Mouse (Mus musculus) left cerebral cortex, adult 2 months (tissue): ENCODE data around the gene Fbxw16. TPM values are rescaled to one million over a fixed set of nuclear protein-coding genes. Genes with fewer than 3 reads are reported as not detected.
"Not testable (repeated sequence)": the region's sequence is repeated elsewhere in the genome, so short reads cannot be mapped to it uniquely, and the experiment has no call there.

ENCODE experiments used
- DNase-seq, 2 experiments: peaks; one replicate each; pipeline ENCODE4 v3.0.0; 2021 to 2022; ENCODE audit warnings: low spot score in 2 of 2, mixed read lengths in 1 of 2; ENCODE audit errors: extremely low spot score in 1 of 2
- H3K27ac ChIP-seq: fragments of 200-600 bp; 2 replicates; pipeline ENCODE4 v1.8.1; 2022
- H3K4me3 ChIP-seq: fragments of 200-600 bp; 2 replicates; pipeline ENCODE4 v1.8.1; 2022
- CTCF ChIP-seq: fragments of 200-600 bp; IDR thresholded peaks from 2 replicates; pipeline ENCODE4 v1.8.1; 2022; ENCODE audit warnings: antibody characterized with exemption, mild to moderate bottlenecking, moderate library complexity
- intact Hi-C: fragments of 180-260 bp; cut with DNase I; formaldehyde crosslinking; loops from one replicate; pipeline ENCODE4 v1.15.1; 2025
- long read RNA-seq, 2 experiments: library from polyadenylated mRNA; stranded (forward); transcript quantifications; one replicate each; pipeline ENCODE4 v2.0.0; 2021; ENCODE audit warnings: borderline mapping rate in 2 of 2
- total RNA-seq, 2 experiments: library from RNA; stranded (reverse); gene quantifications; 2 replicates each; pipeline ENCODE4 v1.2.3; 2021

The Fbxw16 gene
- not detected for total RNA-seq
- long read RNA-seq, experiment 1 = 0 reads
- long read RNA-seq, experiment 2 = 0 reads

DNA sequence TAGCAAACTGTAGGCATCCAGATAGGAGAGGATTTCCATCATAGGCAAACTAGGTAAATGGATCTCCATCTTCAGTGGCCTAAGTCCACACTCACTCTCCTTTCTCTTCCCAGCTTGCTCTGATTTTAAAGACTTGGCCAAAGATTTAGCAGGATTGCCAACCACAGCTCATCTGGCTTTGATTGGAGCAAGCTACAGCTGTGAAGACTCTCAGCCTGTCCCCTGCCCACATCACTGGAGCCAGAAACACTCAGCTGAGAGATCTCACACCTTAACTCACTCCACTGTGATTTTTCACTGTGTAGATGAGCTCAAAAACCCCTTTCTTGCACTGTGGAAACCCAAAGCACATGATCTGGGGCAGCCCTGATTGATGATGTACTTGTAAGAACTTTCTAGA, at the start of gene Fbxw16:
Gene Fbxw16, minus strand, starts transcription at position 101 of the 400 bp plus-strand sequence.
- Histone ChIP-seq H3K4me3 (no peak within 1 kb of the TSS), H3K27ac (no peak within 1 kb of the TSS)
- TF ChIP-seq CTCF = no peak
- DNase-seq = no peak
- intact Hi-C loops = no loop called here

DNA sequence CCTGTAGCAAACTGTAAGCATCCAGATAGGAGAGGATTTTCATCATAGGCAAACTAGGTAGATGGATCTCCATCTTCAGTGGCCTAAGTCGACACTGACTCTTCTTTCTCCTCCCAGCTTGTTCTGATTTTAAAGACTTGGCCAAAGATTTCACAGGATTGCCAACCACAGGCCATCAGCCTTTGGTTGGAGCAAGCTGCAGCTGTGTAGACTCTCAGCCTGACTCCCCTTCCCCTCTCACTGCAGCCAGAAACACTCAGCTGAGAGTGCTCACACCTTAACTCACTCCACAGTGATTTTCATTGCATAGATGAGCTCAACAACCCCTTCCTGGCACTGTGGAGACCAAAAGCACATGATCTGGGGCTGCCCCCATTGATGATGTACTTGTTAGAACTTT, 46.8 kb upstream of the Fbxw16 start, which contains the start of gene Fbxw19:
Gene Fbxw19, minus strand, starts transcription at position 101 of the 400 bp plus-strand sequence.
- H3K27ac ChIP-seq, DNase-seq, intact Hi-C loops, H3K4me3 ChIP-seq: not testable (repeated sequence)

DNA sequence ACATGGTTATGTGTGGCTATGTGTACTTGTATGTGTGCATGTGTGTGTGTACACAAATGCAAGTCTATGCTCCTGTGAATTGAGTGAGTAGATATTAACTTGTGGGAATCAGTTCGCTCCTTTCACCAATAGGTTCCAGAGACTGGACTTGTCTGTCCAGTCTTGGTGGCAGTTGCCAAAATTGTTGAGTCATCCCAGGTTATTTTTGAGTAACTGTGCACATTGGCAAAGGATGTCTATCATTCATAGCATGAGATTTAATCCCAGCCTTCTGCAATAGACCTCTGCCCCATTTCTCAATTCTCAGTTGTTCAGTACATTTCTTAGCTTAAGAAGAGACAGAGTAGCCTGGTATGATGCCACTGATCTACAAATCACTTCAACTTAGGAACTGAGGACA, 16.0 kb downstream of the Fbxw16 start:
- no peak for TF ChIP-seq CTCF
- no peak for DNase-seq
- intact Hi-C loops = no loop called here
- H3K4me3 ChIP-seq = no peak overlapping the region
- no peak overlapping the region for H3K27ac ChIP-seq

DNA sequence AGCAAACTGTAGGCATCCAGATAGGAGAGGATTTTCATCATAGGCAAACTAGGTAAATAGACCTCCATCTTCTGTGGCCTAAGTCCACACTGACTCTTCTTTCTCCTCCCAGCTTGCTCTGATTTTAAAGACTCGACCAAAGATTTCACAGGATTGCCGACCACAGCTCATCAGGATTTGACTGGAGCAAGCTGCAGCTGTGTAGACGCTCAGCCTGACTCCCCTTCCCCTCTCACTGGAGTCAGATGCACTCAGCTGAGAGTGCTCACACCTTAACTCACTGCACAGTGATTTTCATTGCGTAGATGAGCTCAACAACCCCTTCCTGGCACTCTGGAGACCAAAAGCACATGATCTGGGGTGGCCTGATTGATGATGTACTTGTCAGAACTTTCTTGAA, 44.7 kb downstream of the Fbxw16 start, which contains the start of gene Fbxw22:
Gene Fbxw22, minus strand, starts transcription at position 101 of the 400 bp plus-strand sequence.
- H3K27ac ChIP-seq, intact Hi-C loops, DNase-seq, H3K4me3 ChIP-seq: not testable (repeated sequence)

Other genes starting within 250 kb of the Fbxw16 start
- gene Fbxw20, start 214.4 kb downstream of the Fbxw16 start, total RNA-seq = not detected
- gene Fbxw14, start 161.5 kb downstream of the Fbxw16 start, total RNA-seq = not detected
- not detected for gene Fbxw28, start 109.5 kb downstream of the Fbxw16 start, total RNA-seq
- gene Fbxw22, start 44.8 kb downstream of the Fbxw16 start, total RNA-seq = not detected
- not detected for gene Fbxw19, start 46.7 kb upstream of the Fbxw16 start, total RNA-seq
- gene Fbxw15, start 119.1 kb upstream of the Fbxw16 start, total RNA-seq = not detected
- gene Fbxw24, start 176.9 kb upstream of the Fbxw16 start, total RNA-seq = not detected
- not detected for gene Fbxw25, start 215.5 kb upstream of the Fbxw16 start, total RNA-seq